Mouse (Mus musculus): Measurements from ENCODE around the gene Kdelr3.

The Kdelr3 gene

DNA sequence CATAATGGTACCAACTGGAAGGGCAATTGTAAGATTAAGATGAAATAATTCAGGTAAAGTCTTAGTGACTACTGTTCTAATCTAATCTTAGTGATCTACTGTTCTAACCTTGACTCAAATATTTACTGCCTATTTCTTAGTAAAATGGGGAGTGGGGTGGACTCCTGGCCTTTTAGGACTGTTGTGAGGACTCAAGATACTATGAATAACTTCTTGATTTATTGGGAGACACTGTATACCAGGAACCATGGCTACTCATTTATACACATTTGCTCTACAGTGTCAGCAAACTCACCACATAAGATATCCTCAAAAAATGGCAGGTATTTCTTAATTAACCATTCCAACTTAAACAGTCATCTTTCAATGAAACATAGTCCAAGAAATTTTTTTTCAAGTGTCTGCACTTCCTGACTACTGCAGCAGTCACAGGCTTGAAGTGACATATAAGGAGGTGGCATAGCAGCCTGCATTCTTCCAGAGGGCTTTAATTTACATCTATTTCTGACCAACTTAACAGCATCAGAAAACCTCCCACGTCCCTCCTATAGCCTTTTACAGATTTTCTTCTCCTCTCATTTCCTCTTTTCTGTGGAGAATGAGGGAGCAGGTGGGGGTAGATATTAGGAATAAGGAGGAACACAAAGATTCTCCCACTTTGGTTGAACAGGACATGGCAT lies 59.5 kb downstream of the Kdelr3 start:
- DNase-seq (ENCODE audit: low spot score) = no peak

GRCm38 (mm10) chr15:79576947-79577346 lies 60.7 kb downstream of the Kdelr3 start:
- DNase-seq (ENCODE audit: low spot score) = no peak

Measured in urinary bladder, postnatal 10 days (tissue).